Mouse (Mus musculus) kidney, postnatal 4 days (tissue): ENCODE measurements around the gene Cks2.
"Not testable (repeated sequence)": the region's sequence is repeated elsewhere in the genome, so short reads cannot be mapped to it uniquely, and the experiment has no call there.

Source experiments
- DNase-seq, 2 experiments: peaks; one replicate each; pipeline ENCODE4 v3.0.0; 2021; ENCODE audit warnings: mixed read lengths in 2 of 2

The Cks2 gene

GRCm38 (mm10) chr13:51641424-51641823 is 3.6 kb upstream of the Cks2 start:
- DNase-seq: no peak

GRCm38 (mm10) chr13:51642171-51642778 is 2.8 kb upstream of the Cks2 start:
- DNase-seq: peak; percentile 27 to 51

- DNase-seq: no peak
Observed at GRCm38 (mm10) chr13:51643924-51644828, 856 bp upstream of the Cks2 start.

GRCm38 (mm10) chr13:51645872-51646271 is 840 bp downstream of the Cks2 start:
- peak in 1 of 2 experiments; percentile 43 for DNase-seq

- no peak for DNase-seq
Observed at GRCm38 (mm10) chr13:51646362-51647027, 1.5 kb downstream of the Cks2 start.

- no peak for DNase-seq
Observed at GRCm38 (mm10) chr13:51647770-51648169, 2.7 kb downstream of the Cks2 start.

- DNase-seq: no peak
Observed at GRCm38 (mm10) chr13:51648237-51648636, 3.2 kb downstream of the Cks2 start.

GRCm38 (mm10) chr13:51649740-51650139 is 4.7 kb downstream of the Cks2 start:
- no peak for DNase-seq

- peak; percentile 96 to 97 for DNase-seq
Observed at GRCm38 (mm10) chr13:51651408-51652064, 6.5 kb downstream of the Cks2 start, which contains the start of gene Secisbp2. Gene Secisbp2, plus strand, starts transcription at chr13:51651697.

- DNase-seq: no peak
Observed at GRCm38 (mm10) chr13:51653159-51653558, 8.1 kb downstream of the Cks2 start.

GRCm38 (mm10) chr13:51653961-51654360 is 8.9 kb downstream of the Cks2 start:
- DNase-seq: no peak

- peak; percentile 32 to 53 for DNase-seq
Observed at GRCm38 (mm10) chr13:51656516-51657235, 11.6 kb downstream of the Cks2 start.

- no peak for DNase-seq
Observed at GRCm38 (mm10) chr13:51658094-51658493, 13.1 kb downstream of the Cks2 start.

GRCm38 (mm10) chr13:51659573-51659972 is 14.5 kb downstream of the Cks2 start:
- no peak for DNase-seq

GRCm38 (mm10) chr13:51663561-51663960 is 18.5 kb downstream of the Cks2 start:
- DNase-seq: no peak

- DNase-seq: not testable (repeated sequence)
Observed at GRCm38 (mm10) chr13:51668195-51668594, 23.2 kb downstream of the Cks2 start.

- DNase-seq: no peak
Observed at GRCm38 (mm10) chr13:51676641-51677040, 31.6 kb downstream of the Cks2 start.

- DNase-seq: no peak
Observed at GRCm38 (mm10) chr13:51677041-51677440, 32.0 kb downstream of the Cks2 start.

GRCm38 (mm10) chr13:51677630-51678185 is 32.7 kb downstream of the Cks2 start:
- no peak for DNase-seq

GRCm38 (mm10) chr13:51678687-51679086 is 33.7 kb downstream of the Cks2 start:
- no peak for DNase-seq

- DNase-seq: no peak
Observed at GRCm38 (mm10) chr13:51679332-51679731, 34.3 kb downstream of the Cks2 start.

- no peak for DNase-seq
Observed at GRCm38 (mm10) chr13:51681076-51681475, 36.0 kb downstream of the Cks2 start.
